Mouse (Mus musculus): ENCODE results near the gene Gna15.

DNA sequence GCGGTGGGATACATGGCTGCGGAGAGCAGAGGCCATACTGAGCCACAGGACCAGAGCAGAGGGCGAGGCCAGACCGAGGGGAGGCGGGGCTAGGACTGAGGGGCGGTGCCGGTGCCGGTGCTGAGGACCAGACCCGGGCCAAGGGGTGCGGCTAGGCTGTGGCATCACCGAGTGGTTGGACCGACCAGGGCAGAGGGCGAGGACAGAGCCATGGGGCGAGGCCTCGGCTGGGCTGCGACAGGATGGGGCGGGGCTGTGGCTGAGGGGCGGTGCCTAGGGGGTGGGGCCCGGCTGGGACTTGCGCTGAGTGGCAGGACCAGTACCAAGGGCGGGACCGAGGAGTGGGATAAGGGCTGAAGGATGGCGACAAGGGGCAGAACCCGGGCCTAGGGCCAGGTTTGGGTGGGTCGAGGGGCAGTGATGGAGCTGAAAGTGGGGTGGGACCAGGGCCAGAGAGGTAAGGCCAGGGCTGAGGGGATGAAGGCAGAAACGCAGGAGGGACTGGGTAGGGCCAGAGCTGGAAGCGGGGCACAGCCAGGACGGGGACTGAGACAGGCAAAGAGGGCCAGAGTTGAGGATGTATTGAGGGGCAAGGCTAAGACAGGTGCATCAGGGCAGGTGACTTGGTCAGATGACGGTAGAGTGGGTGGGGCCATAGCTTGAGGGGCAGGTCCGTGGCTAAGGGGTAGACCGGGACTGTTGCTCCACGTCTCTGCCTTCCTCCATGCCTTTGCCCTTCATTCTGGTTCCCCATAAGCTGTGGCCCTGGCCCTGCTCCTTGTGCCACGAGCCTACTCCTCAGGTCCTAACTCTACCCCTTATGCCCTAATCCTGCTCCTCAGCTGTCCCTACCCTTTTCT, 59.4 kb downstream of the Gna15 start:
- TF ChIP-seq CTCF (IDR thresholded peaks at IDR 0.05; ENCODE audit: borderline replicate concordance, insufficient read depth, low read depth, low read length) (no peak), POLR2A (IDR thresholded peaks at IDR 0.05; ENCODE audit: borderline replicate concordance, insufficient read depth, low read length) (no peak)

Data from cerebellum, adult 2 months (tissue).